Mouse (Mus musculus): ENCODE results near the gene Acsm3. TPM values are rescaled to one million over a fixed set of nuclear protein-coding genes. Genes with fewer than 3 reads are reported as not detected.

Gene Acsm3
- total RNA-seq, 1 experiment: not detected

DNA sequence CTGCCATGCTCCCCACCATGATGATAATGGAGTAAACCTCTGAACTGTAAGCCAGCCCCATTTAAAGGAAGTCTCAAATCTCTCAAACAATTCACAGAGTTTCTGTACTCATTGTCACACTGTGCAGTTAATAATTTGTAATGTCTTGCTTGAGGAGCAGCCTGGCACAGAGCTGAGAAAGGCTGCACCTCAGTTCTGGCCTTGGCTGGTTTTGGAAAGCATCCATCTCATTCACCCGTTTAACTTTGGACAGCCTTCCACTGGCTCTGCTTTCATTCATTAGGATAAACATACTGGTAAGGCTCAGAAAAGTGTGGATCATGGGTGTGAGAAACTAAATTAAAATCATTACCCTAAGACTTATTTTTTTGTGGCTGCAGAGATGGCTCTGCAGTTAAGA lies 14.9 kb upstream of the Acsm3 start:
- no peaks in the 10 kb centered on the region for H3K9me3 ChIP-seq (ENCODE audit: control insufficient read depth, insufficient read depth, low read depth, low read length)
- H3K4me1 ChIP-seq (ENCODE audit: control insufficient read depth in 2 of 2, insufficient read depth in 2 of 2, low read length in 2 of 2, poor library complexity in 1 of 2): no peaks in the 10 kb centered on the region
- no peaks in the 10 kb centered on the region for H3K36me3 ChIP-seq (ENCODE audit: control insufficient read depth, insufficient read depth, low read length, poor library complexity, severe bottlenecking)
- no peak overlapping the region for H3K27ac ChIP-seq (ENCODE audit: insufficient read depth, low read depth, low read length, poor library complexity, severe bottlenecking)
- TF ChIP-seq MAFK (IDR thresholded peaks at IDR 0.05; ENCODE audit: insufficient read depth, low read depth, low read length): no peak
- no peak for TF ChIP-seq CHD2 (IDR thresholded peaks at IDR 0.05; ENCODE audit: low read depth, low read length)
- no peak for TF ChIP-seq ZC3H11A (IDR thresholded peaks at IDR 0.05; ENCODE audit: borderline replicate concordance, low read depth, low read length)
- TF ChIP-seq HCFC1 (IDR thresholded peaks at IDR 0.05; ENCODE audit: borderline replicate concordance, insufficient read depth, low read length): no peak
- no peak for TF ChIP-seq ZNF384 (IDR thresholded peaks at IDR 0.05; ENCODE audit: low read depth, low read length)
- H3K9ac ChIP-seq (ENCODE audit: insufficient read depth, low read depth, low read length, poor library complexity, severe bottlenecking): no peak overlapping the region
- no peak overlapping the region for H3K4me3 ChIP-seq (ENCODE audit: insufficient read depth in 1 of 2, low read depth in 1 of 2, low read length in 2 of 2, poor library complexity in 1 of 2, severe bottlenecking in 1 of 2)
- no peak for DNase-seq (ENCODE audit: low read depth, low spot score)
- in situ Hi-C loops (cut with MboI; ENCODE audit: low sequenced_read_pairs in 2 of 2, unreplicated experiment in 2 of 2): no loop called here

DNA sequence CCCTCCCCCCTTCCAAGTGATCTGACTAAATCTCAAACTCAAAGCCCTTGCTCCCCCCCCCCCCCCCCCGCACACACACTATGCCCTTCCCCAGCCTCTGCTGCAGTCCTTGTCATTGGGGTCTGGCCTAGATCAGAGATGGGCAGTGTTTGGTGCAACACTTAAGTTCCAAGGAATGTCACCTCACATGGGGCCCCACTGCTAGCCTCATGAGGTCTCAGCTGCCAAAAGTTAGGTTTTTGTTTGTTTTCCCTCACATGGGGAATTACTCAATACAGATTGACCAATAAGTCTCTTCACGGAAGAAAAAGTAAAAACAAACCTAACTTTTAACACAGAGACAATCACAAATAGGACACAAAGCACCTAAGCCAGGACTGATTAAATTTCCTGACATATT lies 12.0 kb upstream of the Acsm3 start:
- H3K9ac ChIP-seq (ENCODE audit: insufficient read depth, low read depth, low read length, poor library complexity, severe bottlenecking): no peak overlapping the region
- no peaks in the 10 kb centered on the region for H3K36me3 ChIP-seq (ENCODE audit: control insufficient read depth, insufficient read depth, low read length, poor library complexity, severe bottlenecking)
- H3K27ac ChIP-seq (ENCODE audit: insufficient read depth, low read depth, low read length, poor library complexity, severe bottlenecking): no peak overlapping the region
- in situ Hi-C loops (cut with MboI; ENCODE audit: low sequenced_read_pairs in 2 of 2, unreplicated experiment in 2 of 2): no loop called here
- H3K4me1 ChIP-seq (ENCODE audit: control insufficient read depth in 2 of 2, insufficient read depth in 2 of 2, low read length in 2 of 2, poor library complexity in 1 of 2): no peaks in the 10 kb centered on the region
- TF ChIP-seq MAFK (IDR thresholded peaks at IDR 0.05; ENCODE audit: insufficient read depth, low read depth, low read length): no peak
- TF ChIP-seq ZNF384 (IDR thresholded peaks at IDR 0.05; ENCODE audit: low read depth, low read length): no peak
- TF ChIP-seq ZC3H11A (IDR thresholded peaks at IDR 0.05; ENCODE audit: borderline replicate concordance, low read depth, low read length): no peak
- TF ChIP-seq HCFC1 (IDR thresholded peaks at IDR 0.05; ENCODE audit: borderline replicate concordance, insufficient read depth, low read length): no peak
- TF ChIP-seq CHD2 (IDR thresholded peaks at IDR 0.05; ENCODE audit: low read depth, low read length): no peak
- no peak for DNase-seq (ENCODE audit: low read depth, low spot score)
- H3K9me3 ChIP-seq (ENCODE audit: control insufficient read depth, insufficient read depth, low read depth, low read length): no peaks in the 10 kb centered on the region
- no peak overlapping the region for H3K4me3 ChIP-seq (ENCODE audit: insufficient read depth in 1 of 2, low read depth in 1 of 2, low read length in 2 of 2, poor library complexity in 1 of 2, severe bottlenecking in 1 of 2)

- TF ChIP-seq MAFK (IDR thresholded peaks at IDR 0.05; ENCODE audit: insufficient read depth, low read depth, low read length) (no peak), ZNF384 (IDR thresholded peaks at IDR 0.05; ENCODE audit: low read depth, low read length) (no peak), CHD2 (IDR thresholded peaks at IDR 0.05; ENCODE audit: low read depth, low read length) (no peak), HCFC1 (IDR thresholded peaks at IDR 0.05; ENCODE audit: borderline replicate concordance, insufficient read depth, low read length) (no peak), ZC3H11A (IDR thresholded peaks at IDR 0.05; ENCODE audit: borderline replicate concordance, low read depth, low read length) (no peak)
- in situ Hi-C loops (cut with MboI; ENCODE audit: low sequenced_read_pairs in 2 of 2, unreplicated experiment in 2 of 2): no loop called here
- H3K9ac ChIP-seq (ENCODE audit: insufficient read depth, low read depth, low read length, poor library complexity, severe bottlenecking): no peak overlapping the region
Measured at GRCm38 (mm10) chr7:119749942-119750341, 10.8 kb upstream of the Acsm3 start.

DNA sequence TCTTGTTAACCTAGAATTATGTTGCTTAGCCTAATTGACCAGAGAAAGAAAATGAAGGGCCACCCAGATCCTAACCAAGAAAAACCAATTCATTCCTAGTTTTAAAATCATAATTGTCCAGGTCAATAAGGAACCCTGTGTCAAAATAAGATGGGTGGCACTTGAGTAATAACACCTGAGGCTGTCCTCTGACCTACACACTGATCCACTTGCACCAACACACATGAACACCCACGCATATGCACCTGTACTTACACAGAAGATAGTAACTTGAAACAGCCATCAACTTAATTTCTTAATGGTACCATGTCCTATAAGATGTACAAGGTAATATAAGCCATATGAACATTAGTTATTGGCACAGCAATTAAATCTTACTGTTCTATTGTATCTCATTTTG lies 7.0 kb upstream of the Acsm3 start:
- DNase-seq (ENCODE audit: low read depth, low spot score): no peak
- in situ Hi-C loops (cut with MboI; ENCODE audit: low sequenced_read_pairs in 2 of 2, unreplicated experiment in 2 of 2): no loop called here
- Histone ChIP-seq H3K9me3 (ENCODE audit: control insufficient read depth, insufficient read depth, low read depth, low read length) (no peaks in the 10 kb centered on the region), H3K9ac (ENCODE audit: insufficient read depth, low read depth, low read length, poor library complexity, severe bottlenecking) (no peak overlapping the region), H3K4me1 (ENCODE audit: control insufficient read depth in 2 of 2, insufficient read depth in 2 of 2, low read length in 2 of 2, poor library complexity in 1 of 2) (no peaks in the 10 kb centered on the region), H3K4me3 (ENCODE audit: insufficient read depth in 1 of 2, low read depth in 1 of 2, low read length in 2 of 2, poor library complexity in 1 of 2, severe bottlenecking in 1 of 2) (no peak overlapping the region), H3K27ac (ENCODE audit: insufficient read depth, low read depth, low read length, poor library complexity, severe bottlenecking) (no peak overlapping the region), H3K36me3 (ENCODE audit: control insufficient read depth, insufficient read depth, low read length, poor library complexity, severe bottlenecking) (no peaks in the 10 kb centered on the region)
- TF ChIP-seq ZNF384 (IDR thresholded peaks at IDR 0.05; ENCODE audit: low read depth, low read length): no peak
- no peak for TF ChIP-seq HCFC1 (IDR thresholded peaks at IDR 0.05; ENCODE audit: borderline replicate concordance, insufficient read depth, low read length)
- TF ChIP-seq MAFK (IDR thresholded peaks at IDR 0.05; ENCODE audit: insufficient read depth, low read depth, low read length): no peak
- no peak for TF ChIP-seq ZC3H11A (IDR thresholded peaks at IDR 0.05; ENCODE audit: borderline replicate concordance, low read depth, low read length)
- no peak for TF ChIP-seq CHD2 (IDR thresholded peaks at IDR 0.05; ENCODE audit: low read depth, low read length)

More at GRCm38 (mm10) chr7:119749942-119750341, 10.8 kb upstream of the Acsm3 start:
- Histone ChIP-seq H3K4me3 (ENCODE audit: insufficient read depth in 1 of 2, low read depth in 1 of 2, low read length in 2 of 2, poor library complexity in 1 of 2, severe bottlenecking in 1 of 2) (no peak overlapping the region), H3K4me1 (ENCODE audit: control insufficient read depth in 2 of 2, insufficient read depth in 2 of 2, low read length in 2 of 2, poor library complexity in 1 of 2) (no peaks in the 10 kb centered on the region), H3K9me3 (ENCODE audit: control insufficient read depth, insufficient read depth, low read depth, low read length) (no peaks in the 10 kb centered on the region), H3K27ac (ENCODE audit: insufficient read depth, low read depth, low read length, poor library complexity, severe bottlenecking) (no peak overlapping the region), H3K36me3 (ENCODE audit: control insufficient read depth, insufficient read depth, low read length, poor library complexity, severe bottlenecking) (no peaks in the 10 kb centered on the region)
- no peak for DNase-seq (ENCODE audit: low read depth, low spot score)

- in situ Hi-C loops (cut with MboI; ENCODE audit: low sequenced_read_pairs in 2 of 2, unreplicated experiment in 2 of 2): no loop called here
- Histone ChIP-seq H3K27ac (ENCODE audit: insufficient read depth, low read depth, low read length, poor library complexity, severe bottlenecking) (no peak overlapping the region), H3K4me3 (ENCODE audit: insufficient read depth in 1 of 2, low read depth in 1 of 2, low read length in 2 of 2, poor library complexity in 1 of 2, severe bottlenecking in 1 of 2) (no peak overlapping the region), H3K9me3 (ENCODE audit: control insufficient read depth, insufficient read depth, low read depth, low read length) (no peaks in the 10 kb centered on the region), H3K4me1 (ENCODE audit: control insufficient read depth in 2 of 2, insufficient read depth in 2 of 2, low read length in 2 of 2, poor library complexity in 1 of 2) (no peaks in the 10 kb centered on the region), H3K9ac (ENCODE audit: insufficient read depth, low read depth, low read length, poor library complexity, severe bottlenecking) (no peak overlapping the region), H3K36me3 (ENCODE audit: control insufficient read depth, insufficient read depth, low read length, poor library complexity, severe bottlenecking) (no peaks in the 10 kb centered on the region)
- no peak for DNase-seq (ENCODE audit: low read depth, low spot score)
- TF ChIP-seq ZNF384 (IDR thresholded peaks at IDR 0.05; ENCODE audit: low read depth, low read length): no peak
- no peak for TF ChIP-seq HCFC1 (IDR thresholded peaks at IDR 0.05; ENCODE audit: borderline replicate concordance, insufficient read depth, low read length)
- TF ChIP-seq MAFK (IDR thresholded peaks at IDR 0.05; ENCODE audit: insufficient read depth, low read depth, low read length): no peak
- TF ChIP-seq ZC3H11A (IDR thresholded peaks at IDR 0.05; ENCODE audit: borderline replicate concordance, low read depth, low read length): no peak
- no peak for TF ChIP-seq CHD2 (IDR thresholded peaks at IDR 0.05; ENCODE audit: low read depth, low read length)
Measured at GRCm38 (mm10) chr7:119762166-119762697, 1.5 kb downstream of the Acsm3 start.
